Mouse (Mus musculus) liver, embryonic 14.5 days (tissue): ENCODE results near the gene Tagln2. TPM values are rescaled to one million over a fixed set of nuclear protein-coding genes. Genes with fewer than 3 reads are reported as not detected.

Experiments
- ATAC-seq: fragments of 200-750 bp; cut with Nextera tagmentation; 2 replicates; pipeline ENCODE4 v1.8.0; 2017; ENCODE audit warnings: moderate number of reproducible peaks, mild to moderate bottlenecking, moderate library complexity; ENCODE audit not compliant: insufficient read depth
- DNase-seq, 3 experiments: peaks; one replicate each; pipeline ENCODE4 v3.0.0-alpha.2; 2012 to 2013; ENCODE audit warnings: low read depth in 3 of 3, low spot score in 3 of 3
- H3K27ac ChIP-seq: fragments of 300-500 bp; sonication (generic); 2 replicates; pipeline ENCODE4 v1.5.1; 2014; ENCODE audit warnings: moderate library complexity, mild to moderate bottlenecking, control low read depth, inconsistent platforms
- H3K27me3 ChIP-seq: fragments of 300-500 bp; sonication (generic); 2 replicates; pipeline ENCODE4 v1.6.1; 2014; ENCODE audit warnings: mild to moderate bottlenecking, low read length, moderate library complexity; ENCODE audit not compliant: control insufficient read depth, insufficient read depth
- H3K36me3 ChIP-seq: fragments of 300-500 bp; sonication (generic); replicated peaks from 2 replicates; pipeline ENCODE4 v1.6.1; 2014; ENCODE audit warnings: low read depth; ENCODE audit not compliant: control insufficient read depth, insufficient read depth
- H3K4me1 ChIP-seq, 2 experiments: fragments of 200-500 bp in 1 of 2; fragments of 300-500 bp in 1 of 2; sonication (generic) in 1 of 2; replicated peaks; 2 replicates each; pipeline ENCODE4 v1.6.1; 2012 to 2014; ENCODE audit warnings: antibody characterized with exemption in 1 of 2, inconsistent platforms in 1 of 2, low read length in 1 of 2; ENCODE audit not compliant: control insufficient read depth in 2 of 2, insufficient read depth in 2 of 2
- H3K4me2 ChIP-seq: fragments of 300-500 bp; sonication (generic); 2 replicates; pipeline ENCODE4 v1.6.1; 2014; ENCODE audit warnings: low read depth, mild to moderate bottlenecking, control low read depth, moderate library complexity
- H3K4me3 ChIP-seq, 2 experiments: fragments of 200-500 bp in 1 of 2; fragments of 300-500 bp in 1 of 2; sonication (generic) in 1 of 2; 2 replicates each; pipeline ENCODE4 v1.5.1; 2012 to 2014; ENCODE audit warnings: low read depth in 2 of 2, low read length in 2 of 2, mild to moderate bottlenecking in 2 of 2, control low read depth in 1 of 2, inconsistent platforms in 1 of 2, moderate library complexity in 1 of 2; ENCODE audit not compliant: insufficient read depth in 1 of 2
- H3K9ac ChIP-seq: fragments of 300-500 bp; sonication (generic); replicated peaks from 2 replicates; pipeline ENCODE4 v1.6.1; 2014; ENCODE audit warnings: mild to moderate bottlenecking, control low read depth, moderate library complexity
- H3K9me3 ChIP-seq: fragments of 300-500 bp; sonication (generic); 2 replicates; pipeline ENCODE4 v1.6.1; 2016; ENCODE audit warnings: low read length, mixed read lengths; ENCODE audit not compliant: control insufficient read depth
- CTCF ChIP-seq: IDR thresholded peaks from 2 replicates; pipeline ENCODE4 v1.5.1; 2016; ENCODE audit warnings: antibody characterized with exemption, low read depth, control low read depth
- EP300 ChIP-seq: IDR thresholded peaks from 2 replicates; pipeline ENCODE4 v1.6.1; 2016; ENCODE audit warnings: antibody characterized with exemption, low read depth
- WGBS: fragments of 180-500 bp; shearing (Covaris S2); extraction: QIAGEN DNeasy Blood & Tissue Kit; methylation state at CpG from one replicate; pipeline ENCODE4 v1.1.7; 2014; ENCODE audit not compliant: insufficient replicate concordance; 5-methylcytosine and 5-hydroxymethylcytosine counted together
- polyA plus RNA-seq, 2 experiments: library from polyadenylated mRNA; depleted of rRNA in 1 of 2; stranded (reverse) in 1 of 2; unstranded in 1 of 2; fragments of >200 nt; fragmentation: Nextera tagmentation in 1 of 2; extraction: Ambion mirVana in 1 of 2; gene quantifications; 2 replicates each; pipeline versions ENCODE4 v1.2.1 to v1.2.3; 2012 to 2014

Tagln2 gene
- polyA plus RNA-seq, 2 experiments: 75.1 to 94.4 TPM

GRCm38 (mm10) chr1:172512962-172513361 lies 13.1 kb downstream of the Tagln2 start:
- H3K4me3 ChIP-seq: peak overlapping the region in 1 of 2 experiments; percentile 25; a peak in 2 of 4 replicates
- 4% methylated on average over 13 of the region's 13 CpGs for WGBS
- H3K4me1 ChIP-seq: peaks cover 0 to 38% of the 10 kb centered on the region in 2 experiments; a peak in 2 of 4 replicates
- no peak overlapping the region for H3K9ac ChIP-seq
- no peaks in the 10 kb centered on the region for H3K9me3 ChIP-seq
- peak; percentile 22; the same call in 1 of the 2 replicates for TF ChIP-seq CTCF
- no peak for TF ChIP-seq EP300
- H3K36me3 ChIP-seq: no peaks in the 10 kb centered on the region
- H3K27me3 ChIP-seq: no peaks in the 10 kb centered on the region
- ATAC-seq (peak; percentile 40), DNase-seq (no peak)
- peak overlapping the region; percentile 16; the same call in 1 of the 2 replicates for H3K27ac ChIP-seq
- peak overlapping the region; percentile 43 for H3K4me2 ChIP-seq

GRCm38 (mm10) chr1:172513525-172514212 lies 13.8 kb downstream of the Tagln2 start:
- Histone ChIP-seq H3K4me1 (peaks cover 0 to 35% of the 10 kb centered on the region in 2 experiments; a peak in 2 of 4 replicates), H3K4me2 (peak overlapping the region; percentile 43), H3K27me3 (no peaks in the 10 kb centered on the region), H3K4me3 (no peak overlapping the region), H3K9me3 (no peaks in the 10 kb centered on the region), H3K27ac (peak overlapping the region; percentile 16), H3K36me3 (no peaks in the 10 kb centered on the region), H3K9ac (no peak overlapping the region; the same call in 1 of the 2 replicates)
- TF ChIP-seq EP300 (no peak), CTCF (no peak)
- WGBS: 7% methylated on average over 17 of the region's 17 CpGs
- DNase-seq (peak in 1 of 3 experiments; percentile 41), ATAC-seq (peak; percentile 67)

DNA sequence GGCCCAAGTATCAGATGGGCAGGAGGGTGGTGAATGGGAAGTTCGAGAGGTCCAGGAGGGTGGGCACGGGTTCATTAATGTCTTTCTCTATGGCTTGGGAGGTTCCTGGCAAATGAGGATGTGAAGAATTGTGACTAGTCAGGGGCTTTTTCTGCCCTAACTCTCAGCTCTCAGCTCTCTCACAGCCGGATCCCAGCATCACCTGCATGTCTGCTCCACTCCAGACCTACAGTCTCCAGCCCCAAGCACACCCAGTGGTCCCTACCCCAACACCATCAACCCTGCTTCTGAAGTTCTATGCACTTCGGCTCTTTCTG lies 14.3 kb downstream of the Tagln2 start:
- ATAC-seq: peak; percentile 1; the same call in 1 of the 2 replicates
- 11% methylated on average over 4 of the region's 4 CpGs for WGBS
- H3K27me3 ChIP-seq: no peaks in the 10 kb centered on the region
- H3K4me3 ChIP-seq: no peak overlapping the region
- no peaks in the 10 kb centered on the region for H3K36me3 ChIP-seq
- H3K9me3 ChIP-seq: no peaks in the 10 kb centered on the region
- TF ChIP-seq EP300 (no peak), CTCF (no peak)
- H3K9ac ChIP-seq: no peak overlapping the region
- no peak for DNase-seq
- peaks cover 0 to 35% of the 10 kb centered on the region in 2 experiments; a peak in 2 of 4 replicates for H3K4me1 ChIP-seq
- H3K4me2 ChIP-seq: peak overlapping the region; percentile 43; the same call in 1 of the 2 replicates
- H3K27ac ChIP-seq: no peak overlapping the region; the same call in 1 of the 2 replicates

- DNase-seq: no peak
- TF ChIP-seq EP300: no peak
- no peak for TF ChIP-seq CTCF
- Histone ChIP-seq H3K4me1 (peaks cover 0 to 35% of the 10 kb centered on the region in 2 experiments; a peak in 2 of 4 replicates), H3K9ac (no peak overlapping the region), H3K9me3 (no peaks in the 10 kb centered on the region), H3K4me2 (no peak overlapping the region), H3K27ac (no peak overlapping the region; the same call in 1 of the 2 replicates), H3K27me3 (no peaks in the 10 kb centered on the region), H3K36me3 (no peaks in the 10 kb centered on the region), H3K4me3 (no peak overlapping the region)
- no peak for ATAC-seq
- WGBS: 34% methylated on average over 7 of the region's 7 CpGs
Observed at GRCm38 (mm10) chr1:172514551-172515268, 14.9 kb downstream of the Tagln2 start.

GRCm38 (mm10) chr1:172515396-172515795 lies 15.5 kb downstream of the Tagln2 start:
- Histone ChIP-seq H3K9me3 (no peaks in the 10 kb centered on the region), H3K4me3 (no peak overlapping the region), H3K27ac (no peak overlapping the region), H3K4me1 (peaks cover 0 to 31% of the 10 kb centered on the region in 2 experiments; a peak in 2 of 4 replicates), H3K36me3 (no peaks in the 10 kb centered on the region), H3K9ac (no peak overlapping the region), H3K27me3 (no peaks in the 10 kb centered on the region), H3K4me2 (no peak overlapping the region)
- no peak for DNase-seq
- 21% methylated on average over 1 of the region's 1 CpGs for WGBS
- ATAC-seq: no peak
- TF ChIP-seq EP300: no peak
- no peak for TF ChIP-seq CTCF
